Mouse (Mus musculus) ES-E14 (cell line): ENCODE measurements around the gene Cfap61.

ENCODE experiments used
- CHD2 ChIP-seq: IDR thresholded peaks from 2 replicates; pipeline ENCODE4 v1.6.1; 2014; ENCODE audit warnings: mild to moderate bottlenecking, low read depth, low read length, inconsistent platforms
- HCFC1 ChIP-seq: IDR thresholded peaks from 2 replicates; pipeline ENCODE4 v1.6.1; 2012; ENCODE audit warnings: low read length, inconsistent platforms, borderline replicate concordance; ENCODE audit not compliant: insufficient read depth
- MAFK ChIP-seq: IDR thresholded peaks from 2 replicates; pipeline ENCODE4 v1.6.1; 2014; ENCODE audit warnings: mild to moderate bottlenecking, low read depth, low read length, inconsistent platforms; ENCODE audit not compliant: insufficient read depth
- ZNF384 ChIP-seq: IDR thresholded peaks from 2 replicates; pipeline ENCODE4 v1.6.1; 2012; ENCODE audit warnings: low read depth, low read length, inconsistent platforms

DNA sequence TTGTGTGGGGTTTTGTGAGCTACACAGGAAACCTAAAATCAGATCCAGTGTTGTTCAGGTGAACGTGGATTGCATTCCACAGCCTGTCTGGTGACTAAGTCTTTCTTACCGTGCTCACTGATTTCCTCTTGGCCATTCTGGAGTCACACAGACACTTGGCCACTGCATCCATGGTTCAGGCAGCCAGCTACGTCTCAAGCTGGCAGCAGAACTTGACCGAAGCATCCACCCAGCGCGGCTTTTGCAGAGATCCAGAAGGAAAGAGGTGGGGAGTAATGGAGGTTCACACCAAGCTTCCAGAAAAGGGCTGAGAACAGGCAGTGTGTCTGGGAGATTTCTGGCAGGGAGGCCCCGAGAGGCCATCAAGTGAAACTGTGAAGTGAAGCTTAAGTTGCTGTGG is 187.0 kb downstream of the Cfap61 start:
- TF ChIP-seq ZNF384 = no peak
- TF ChIP-seq CHD2 = no peak
- no peak for TF ChIP-seq HCFC1
- no peak for TF ChIP-seq MAFK
